ENCODE assay signal across 12 mouse cellular contexts in genomic region chr10:21789847-21790530, GRCm38 (mm10).
DNase-seq lines count a peak whose midpoint lies in the region; ATAC-seq and TF ChIP-seq lines count a peak whose summit lies in the region.
"Had no signal": no experiment of that assay in that cellular context is flagged by ENCODE, and none has a peak within 500 bp of the region (broad histone marks: within the 10 kb centered on the region; RNA-seq: fewer than 3 reads in every experiment).

No protein-coding gene starts in this region.

- H3K9ac ChIP-seq in heart, postnatal 0 days (replicated peaks; ENCODE audit: low read depth, low read length) = no peak overlapping the region
- H3K9ac ChIP-seq: forebrain, postnatal 0 days; lung, embryonic 14.5 days had no signal

- intact Hi-C loops in gastrocnemius, postnatal 14 days (cut with DNase I; ENCODE audit: low total_unique reads) = loop anchor here (10.0 kb wide), 1 partner anchor 185 kb away; no protein-coding TSS in a partner anchor

- no peak overlapping the region for H3K27ac ChIP-seq in heart, postnatal 0 days (ENCODE audit: low read depth)

- H3K36me3 ChIP-seq in heart, postnatal 0 days (replicated peaks; ENCODE audit: control insufficient read depth, insufficient read depth, low read length) = no peaks in the 10 kb centered on the region
- H3K36me3 ChIP-seq: G1E; hindbrain, embryonic 10.5 days had no signal

- TF ChIP-seq EP300 in heart, postnatal 0 days (IDR thresholded peaks at IDR 0.05; ENCODE audit: low read depth) = no peak

- TF ChIP-seq CTCF in heart, postnatal 0 days (IDR thresholded peaks at IDR 0.05; ENCODE audit: low read depth) = no peak

- H3K9me3 ChIP-seq in heart, postnatal 0 days (replicated peaks; ENCODE audit: control insufficient read depth, low read length) = no peaks in the 10 kb centered on the region
- H3K9me3 ChIP-seq: G1E; hindbrain, embryonic 10.5 days had no signal

- H3K4me2 ChIP-seq in heart, postnatal 0 days (ENCODE audit: low read depth, low read length) = no peak overlapping the region
- H3K4me2 ChIP-seq: lung, embryonic 14.5 days had no signal

- no peak overlapping the region for H3K4me3 ChIP-seq in heart, postnatal 0 days (ENCODE audit: low read depth, low read length)
- H3K4me3 ChIP-seq: hindbrain, embryonic 10.5 days had no signal

- ATAC-seq in heart, postnatal 0 days (ENCODE audit: insufficient read depth, low read depth) = no peak
- no peak for ATAC-seq in megakaryocyte progenitor cell, adult 5-6 weeks (replicated peaks; ENCODE audit: poor library complexity)
- ATAC-seq: forebrain, postnatal 0 days had no signal

- H3K27me3 ChIP-seq in heart, postnatal 0 days (ENCODE audit: control insufficient read depth, insufficient read depth, low read length) = no peaks in the 10 kb centered on the region

- DNase-seq in heart, postnatal 0 days (ENCODE audit: low spot score) = peak; percentile 12
- DNase-seq in heart, adult 9 months (ENCODE audit: low spot score in 2 of 2) = no peak
- peak; percentile 85 for DNase-seq in NIH3T3 (ENCODE audit: low read depth)
- peak; percentile 34 for DNase-seq in gastrocnemius, postnatal 14 days
- peak; percentile 20 to 41 for DNase-seq in kidney, postnatal 4 days
- no peak for DNase-seq in right cerebral cortex, adult 2 months (ENCODE audit: low spot score in 2 of 2)
- no peak for DNase-seq in cerebellum, postnatal 10 days
- DNase-seq: forebrain, postnatal 0 days; lung, embryonic 14.5 days had no signal

- H3K4me1 ChIP-seq in heart, postnatal 0 days (ENCODE audit: control insufficient read depth, insufficient read depth) = no peaks in the 10 kb centered on the region

- 44% methylated on average over 17 of the region's 17 CpGs for WGBS in heart, postnatal 0 days

Comparison
In these comparisons a context has a peak if more than half of its experiments do, and no peak if none do; other contexts are left out.
1. DNase-seq: peak in heart, postnatal 0 days (single experiment), NIH3T3 (single experiment), gastrocnemius, postnatal 14 days (single experiment) and kidney, postnatal 4 days (2 of 2); none in heart, adult 9 months (0 of 2), right cerebral cortex, adult 2 months (0 of 2) and cerebellum, postnatal 10 days (0 of 2).